Mouse (Mus musculus) CH12.LX (cell line): ENCODE measurements around the gene Rita1.

Experiments used
- CHD1 ChIP-seq: IDR thresholded peaks from 2 replicates; pipeline ENCODE4 v1.6.1; 2012; ENCODE audit warnings: low read depth, low read length, improper control_type of control experiment, inconsistent platforms
- CTCF ChIP-seq, 2 experiments: IDR thresholded peaks in 1 of 2; conservative IDR thresholded peaks in 1 of 2; 2 replicates each; pipeline ENCODE4 v1.5.1; 2011 to 2012; ENCODE audit warnings: low read depth in 2 of 2, low read length in 2 of 2, improper control_type of control experiment in 1 of 2, inconsistent platforms in 1 of 2, mild to moderate bottlenecking in 1 of 2, moderate library complexity in 1 of 2
- ELF1 ChIP-seq: IDR thresholded peaks from 2 replicates; pipeline ENCODE4 v1.6.1; 2014; ENCODE audit warnings: low read depth, mild to moderate bottlenecking, inconsistent platforms, low read length, improper control_type of control experiment
- EP300 ChIP-seq: IDR thresholded peaks from 2 replicates; pipeline ENCODE4 v1.6.1; 2011; ENCODE audit warnings: low read length, improper control_type of control experiment
- ETS1 ChIP-seq: conservative IDR thresholded peaks from 2 replicates; pipeline ENCODE4 v1.6.1; 2012; ENCODE audit warnings: low read depth, mild to moderate bottlenecking, inconsistent platforms, low read length, improper control_type of control experiment, moderate library complexity
- HCFC1 ChIP-seq: IDR thresholded peaks from 2 replicates; pipeline ENCODE4 v1.6.1; 2012; ENCODE audit warnings: low read depth, mild to moderate bottlenecking, inconsistent platforms, low read length, improper control_type of control experiment
- NELFE ChIP-seq: IDR thresholded peaks from 2 replicates; pipeline ENCODE4 v1.6.1; 2011; ENCODE audit warnings: low read depth, low read length, improper control_type of control experiment
- POLR2A ChIP-seq: IDR thresholded peaks from 2 replicates; pipeline ENCODE4 v1.6.1; 2011; ENCODE audit warnings: low read depth, mild to moderate bottlenecking, improper control_type of control experiment, low read length
- POLR2AphosphoS2 ChIP-seq: IDR thresholded peaks from 2 replicates; pipeline ENCODE4 v1.6.1; 2011; ENCODE audit warnings: low read depth, low read length, improper control_type of control experiment
- USF1 ChIP-seq: IDR thresholded peaks from 2 replicates; pipeline ENCODE4 v1.6.1; 2014; ENCODE audit warnings: low read depth, mild to moderate bottlenecking, inconsistent platforms, low read length, improper control_type of control experiment
- USF2 ChIP-seq: conservative IDR thresholded peaks from 2 replicates; pipeline ENCODE4 v1.6.1; 2011; ENCODE audit warnings: low read depth, low read length, improper control_type of control experiment
- ZKSCAN1 ChIP-seq: IDR thresholded peaks from 2 replicates; pipeline ENCODE4 v1.6.1; 2012; ENCODE audit warnings: low read depth, inconsistent platforms, low read length, improper control_type of control experiment, borderline replicate concordance

DNA sequence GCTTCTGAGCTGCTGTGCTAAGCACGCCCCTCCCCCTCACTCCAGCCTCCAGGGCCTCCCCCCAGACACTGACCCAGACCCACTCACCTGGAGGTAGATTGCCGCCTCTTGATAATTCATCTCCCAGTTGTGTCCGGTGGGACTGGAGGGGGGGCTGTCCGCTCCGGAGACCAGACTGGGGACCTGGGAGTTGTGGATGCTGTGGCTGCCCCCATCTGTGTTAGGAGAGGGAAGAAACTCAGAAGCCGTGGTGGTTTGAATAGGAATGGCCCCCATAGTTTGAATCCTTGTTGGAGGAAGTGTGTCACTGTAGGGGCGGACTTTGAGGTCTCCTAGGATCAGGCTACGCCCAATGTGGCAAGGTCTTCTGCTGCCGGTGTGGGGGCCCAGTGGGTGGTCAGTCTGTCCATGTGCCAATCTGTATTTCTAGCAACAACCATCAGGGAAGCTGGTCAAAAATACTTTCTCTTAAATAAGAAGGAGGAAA is 52.2 kb downstream of the Rita1 start:
- TF ChIP-seq CHD1: no peak
- no peak for TF ChIP-seq NELFE
- no peak for TF ChIP-seq POLR2AphosphoS2
- no peak for TF ChIP-seq ELF1
- no peak for TF ChIP-seq POLR2A
- TF ChIP-seq ETS1: no peak
- no peak for TF ChIP-seq CTCF (conservative IDR thresholded peaks at IDR 0.05 in 1 of 2, IDR thresholded peaks at IDR 0.05 in 1 of 2; ENCODE audit: low read depth in 2 of 2, low read length in 2 of 2)
- no peak for TF ChIP-seq HCFC1
- no peak for TF ChIP-seq USF2
- no peak for TF ChIP-seq EP300
- TF ChIP-seq USF1: no peak
- no peak for TF ChIP-seq ZKSCAN1
